Mouse (Mus musculus): ENCODE data around the gene Tedc1.

Tedc1 gene

GRCm38 (mm10) chr12:113155887-113156539 lies at the start of gene Tedc1:
Tedc1 (plus strand) TSS chr12:113156421.
- peak; percentile 99 for DNase-seq (ENCODE audit: low read depth, low spot score)

DNA sequence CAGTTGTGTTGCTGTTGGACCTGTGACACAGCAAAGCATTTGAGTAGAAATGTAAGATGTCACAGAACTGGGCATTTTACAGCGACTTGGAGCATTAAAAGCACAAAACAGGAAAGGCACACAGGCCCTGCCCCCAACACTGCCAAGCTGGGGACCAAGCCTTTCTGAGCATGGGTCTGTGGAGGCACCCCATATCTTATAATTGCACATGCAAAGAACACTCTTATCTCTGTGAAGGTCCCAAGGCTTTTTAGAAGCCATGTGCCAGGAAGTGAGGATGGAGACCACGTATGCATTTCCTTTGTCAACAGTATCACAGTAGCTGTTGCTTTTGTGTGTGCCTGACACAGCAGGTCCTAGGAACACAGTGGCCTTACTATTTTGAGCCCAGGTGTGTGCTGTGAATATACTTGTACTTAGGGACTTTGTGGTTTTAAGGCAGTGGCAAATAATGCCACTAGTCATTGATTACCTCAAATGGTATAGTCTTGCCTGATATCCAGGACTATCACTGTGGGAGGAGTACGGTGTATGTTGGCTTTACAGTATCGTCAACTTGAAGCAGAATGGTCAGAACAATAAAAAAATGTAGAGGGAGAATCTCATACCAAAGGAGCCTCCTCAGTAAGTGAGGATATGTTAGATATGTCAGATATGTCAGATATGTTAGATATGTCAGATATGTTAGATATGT lies 48.6 kb upstream of the Tedc1 start:
- DNase-seq (ENCODE audit: low read depth, low spot score), result no peak

GRCm38 (mm10) chr12:113108528-113109283 lies 47.5 kb upstream of the Tedc1 start:
- DNase-seq (ENCODE audit: low read depth, low spot score), result no peak

GRCm38 (mm10) chr12:113109801-113110200 lies 46.4 kb upstream of the Tedc1 start:
- DNase-seq (ENCODE audit: low read depth, low spot score), result no peak

GRCm38 (mm10) chr12:113114141-113114540 lies 42.1 kb upstream of the Tedc1 start:
- no peak for DNase-seq (ENCODE audit: low read depth, low spot score)

DNA sequence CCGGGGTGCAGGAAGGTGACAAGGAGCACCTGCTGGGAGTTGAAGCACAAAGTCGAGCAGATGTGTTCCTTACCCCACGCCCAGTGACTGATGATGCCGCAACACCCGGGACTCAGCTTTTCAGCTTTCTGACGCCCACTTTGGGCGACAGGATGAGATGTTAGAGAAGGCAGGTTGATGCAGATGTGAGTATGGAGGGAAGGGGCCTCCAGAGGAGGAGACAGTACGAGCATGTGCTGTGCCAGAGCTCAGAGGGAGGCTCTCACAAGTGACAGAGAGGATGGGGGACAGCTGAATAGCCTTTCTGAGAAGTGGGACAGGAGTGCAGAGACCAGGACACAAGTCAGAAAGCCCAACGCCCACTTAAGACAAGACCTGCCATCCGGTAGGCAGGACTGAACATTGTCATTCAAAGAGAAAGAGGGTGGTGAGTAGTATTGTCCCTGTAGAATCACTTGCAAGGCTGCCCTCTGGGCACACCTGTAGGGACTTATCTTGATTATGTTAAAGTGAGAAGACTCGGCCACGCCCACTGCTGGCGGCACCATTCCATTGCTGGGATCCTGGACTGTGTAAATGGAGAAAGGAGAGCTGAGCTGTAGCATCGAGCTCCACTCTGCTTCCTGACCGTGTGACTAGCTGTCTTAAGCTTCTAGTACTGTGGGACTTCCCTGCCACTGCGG lies 41.2 kb upstream of the Tedc1 start:
- DNase-seq (ENCODE audit: low read depth, low spot score), result no peak

DNA sequence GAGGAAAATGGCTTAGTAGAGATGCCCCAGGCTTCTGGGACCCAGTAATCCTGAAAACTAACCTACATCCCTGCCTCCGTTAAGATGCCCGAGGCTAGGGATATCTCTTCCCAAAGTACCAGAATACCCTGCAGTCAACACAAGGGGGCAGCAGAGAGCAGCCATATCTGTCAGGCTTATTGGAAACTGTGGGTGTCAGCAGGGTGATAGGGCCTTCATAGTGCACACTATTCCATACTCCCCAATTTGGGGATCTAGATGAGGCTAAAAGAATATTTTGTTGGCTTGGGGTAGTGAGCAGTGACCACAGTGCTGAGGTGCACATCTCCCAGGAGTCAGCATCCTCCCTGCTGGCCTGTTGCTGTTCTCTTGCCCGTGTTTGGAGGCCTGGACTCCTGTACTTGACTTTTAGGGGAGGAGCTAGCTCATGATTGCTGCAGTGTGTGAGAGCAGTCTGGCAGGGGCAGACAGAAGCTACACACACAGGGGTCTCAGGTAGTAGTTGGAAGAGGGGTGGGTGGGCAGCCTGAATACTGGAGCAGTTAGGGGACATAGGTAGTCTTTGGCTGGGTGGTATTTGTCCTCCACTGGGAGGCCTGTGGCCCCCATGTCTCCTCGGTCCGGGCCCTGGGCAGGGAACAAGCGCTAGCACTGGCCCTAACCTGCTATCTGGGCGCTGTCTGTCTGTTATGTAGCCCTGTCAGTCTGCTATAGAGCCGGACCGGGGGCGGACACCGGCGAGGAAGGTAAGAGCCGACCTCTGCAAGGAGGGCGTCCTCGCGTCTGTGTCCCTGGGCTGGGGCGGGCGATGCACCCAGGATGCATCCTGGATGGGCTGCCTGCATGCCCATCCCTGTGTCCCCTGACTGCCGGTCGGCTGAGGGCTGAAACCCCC lies 36.5 kb upstream of the Tedc1 start:
- DNase-seq (ENCODE audit: low read depth, low spot score), result no peak

GRCm38 (mm10) chr12:113124726-113125125 lies 31.5 kb upstream of the Tedc1 start:
- DNase-seq (ENCODE audit: low read depth, low spot score), result no peak

DNA sequence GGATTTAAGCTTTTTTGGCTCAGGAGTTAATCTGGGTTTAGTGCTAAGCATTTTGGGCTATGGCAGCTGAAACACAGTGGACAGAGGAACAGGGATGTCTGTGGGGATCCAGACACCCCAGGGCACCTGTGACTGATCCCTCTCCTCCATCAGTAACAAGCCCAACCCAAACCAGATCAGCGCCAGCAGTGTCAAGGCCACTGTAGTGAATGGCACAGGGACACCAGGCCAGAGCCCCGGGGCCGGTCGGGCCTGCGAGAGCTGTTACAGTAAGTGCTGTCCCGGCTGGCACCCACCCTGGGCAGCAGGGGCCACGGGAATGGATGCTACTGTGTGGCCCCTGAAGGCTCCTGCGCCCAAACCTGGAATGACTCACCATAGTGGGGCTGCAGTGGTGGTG lies 25.5 kb upstream of the Tedc1 start:
- DNase-seq (ENCODE audit: low read depth, low spot score), result no peak

GRCm38 (mm10) chr12:113131601-113132000 lies 24.6 kb upstream of the Tedc1 start:
- no peak for DNase-seq (ENCODE audit: low read depth, low spot score)

- no peak for DNase-seq (ENCODE audit: low read depth, low spot score)
These were observed 23.7 kb upstream of the Tedc1 start for GRCm38 (mm10) chr12:113132567-113132966.

DNA sequence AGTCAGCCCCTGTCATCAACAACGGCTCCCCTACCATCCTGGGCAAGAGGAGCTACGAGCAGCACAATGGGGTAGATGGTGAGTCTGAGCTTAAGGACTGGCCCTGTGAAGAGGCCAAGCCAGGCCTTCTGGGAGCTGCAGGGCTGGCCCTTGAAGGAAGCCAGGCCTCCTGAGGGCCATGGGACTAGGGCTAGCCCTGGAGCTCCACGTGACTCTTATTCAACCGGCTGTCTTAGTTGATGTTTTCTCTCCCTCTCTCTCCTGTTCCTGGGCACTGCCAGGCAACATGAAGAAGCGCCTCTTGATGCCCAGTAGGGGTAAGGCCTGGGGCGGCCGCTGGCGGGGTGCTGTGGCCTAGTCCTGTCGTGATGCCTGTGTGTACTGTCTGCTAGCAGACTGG lies 23.0 kb upstream of the Tedc1 start:
- no peak for DNase-seq (ENCODE audit: low read depth, low spot score)

DNA sequence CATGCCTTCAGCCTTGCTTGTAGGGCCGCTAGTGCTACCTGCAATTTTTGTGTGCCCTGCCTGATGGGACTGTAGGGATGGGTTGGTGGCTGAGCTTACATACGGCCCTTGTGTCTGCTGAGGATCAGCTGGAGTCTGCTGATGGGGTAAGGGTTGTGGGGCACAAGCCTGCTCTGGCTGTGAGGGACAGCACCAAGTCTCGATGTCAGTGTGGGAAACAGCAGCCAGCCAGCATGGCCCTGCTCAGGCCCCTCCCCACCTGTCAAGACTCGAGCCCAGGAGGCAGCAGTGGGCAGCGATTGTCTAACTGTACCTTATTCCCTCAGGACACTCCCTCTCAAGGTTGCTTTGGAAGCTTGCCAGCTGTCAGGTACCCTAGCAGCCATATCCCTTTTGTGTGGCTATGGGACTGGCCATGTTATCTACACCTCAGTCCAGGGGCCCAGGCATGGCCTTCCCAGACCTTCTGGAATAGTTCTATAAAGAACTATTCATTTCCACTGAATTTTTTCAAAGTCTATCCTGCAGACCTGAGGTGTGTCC lies 22.3 kb upstream of the Tedc1 start:
- no peak for DNase-seq (ENCODE audit: low read depth, low spot score)

DNA sequence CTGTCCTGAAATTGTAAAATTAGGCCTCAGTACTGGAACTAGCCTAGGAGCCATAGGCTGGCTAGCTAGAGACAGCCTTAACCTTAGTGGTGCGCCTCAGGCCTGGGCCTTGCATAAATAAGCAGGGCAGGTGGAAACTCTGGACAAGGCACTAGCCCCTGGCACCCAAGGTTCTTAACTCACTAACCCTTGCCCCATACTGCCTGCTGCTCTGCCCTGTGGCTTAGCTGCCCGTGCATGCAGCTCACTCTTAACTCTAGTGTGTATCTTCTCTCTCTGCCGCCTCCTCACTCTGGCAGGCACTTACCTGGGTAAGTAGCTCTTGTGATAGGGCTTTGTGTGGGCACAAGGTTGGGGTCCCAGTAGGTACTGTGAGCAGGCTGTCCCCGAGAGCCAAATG lies 21.7 kb upstream of the Tedc1 start:
- DNase-seq (ENCODE audit: low read depth, low spot score), result no peak

GRCm38 (mm10) chr12:113135401-113135800 lies 20.8 kb upstream of the Tedc1 start:
- DNase-seq (ENCODE audit: low read depth, low spot score), result no peak

DNA sequence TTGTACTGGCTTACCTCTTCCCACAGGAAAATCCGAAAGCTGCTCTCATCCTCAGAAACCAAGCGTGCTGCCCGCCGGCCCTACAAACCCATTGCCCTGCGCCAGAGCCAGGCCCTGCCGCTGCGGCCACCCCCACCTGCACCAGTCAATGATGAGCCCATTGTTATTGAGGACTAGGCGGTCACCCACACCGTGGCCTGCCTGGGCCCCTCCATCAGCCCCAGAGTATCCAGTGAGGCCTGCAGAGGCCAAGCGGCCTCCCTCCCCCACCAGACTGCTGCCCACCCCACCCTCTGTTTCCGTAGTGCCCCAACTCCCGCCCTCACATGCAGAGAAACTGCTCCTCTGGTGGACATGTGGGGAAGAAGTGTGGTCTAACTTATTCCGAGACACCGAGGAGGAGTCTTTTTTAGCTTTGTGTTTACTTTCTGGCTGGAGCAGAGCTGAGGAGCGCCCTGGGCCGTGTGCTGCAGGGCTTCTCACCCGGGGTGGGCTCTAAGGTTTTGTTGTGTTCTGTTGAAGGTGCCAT lies 19.7 kb upstream of the Tedc1 start:
- DNase-seq (ENCODE audit: low read depth, low spot score), result no peak

- DNase-seq (ENCODE audit: low read depth, low spot score), result no peak
These were observed 18.7 kb upstream of the Tedc1 start for GRCm38 (mm10) chr12:113137260-113138213.

DNA sequence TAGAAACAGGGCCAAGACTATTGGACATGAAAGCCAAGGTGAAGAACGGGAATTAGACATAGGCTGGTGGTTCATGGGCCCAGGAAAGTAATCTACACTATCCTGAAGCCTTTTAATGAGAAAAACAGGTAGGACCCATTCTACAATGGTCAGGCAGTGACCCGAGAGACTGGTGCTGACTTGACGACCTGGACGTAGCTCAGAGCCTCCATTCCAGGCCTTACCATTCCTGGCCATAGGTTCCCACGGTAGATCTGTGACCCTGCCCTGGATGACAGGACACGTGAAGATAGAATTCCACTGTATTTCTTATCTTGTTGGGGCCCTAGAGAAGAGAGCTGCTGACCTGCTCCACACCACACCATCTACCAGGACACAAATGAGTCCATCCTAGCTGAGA lies 17.9 kb upstream of the Tedc1 start:
- DNase-seq (ENCODE audit: low read depth, low spot score), result no peak

Data from brain, embryonic 18.5 days (tissue).